Mouse (Mus musculus): ENCODE data around the gene Cxcl17. TPM values are rescaled to one million over a fixed set of nuclear protein-coding genes. Genes with fewer than 3 reads are reported as not detected.
"Not testable (repeated sequence)": the region's sequence is repeated elsewhere in the genome, so short reads cannot be mapped to it uniquely, and the experiment has no call there.

Gene Cxcl17
- polyA plus RNA-seq (2012; rRNA removed) = 41.1 and 48.0 TPM in 2 replicates

DNA sequence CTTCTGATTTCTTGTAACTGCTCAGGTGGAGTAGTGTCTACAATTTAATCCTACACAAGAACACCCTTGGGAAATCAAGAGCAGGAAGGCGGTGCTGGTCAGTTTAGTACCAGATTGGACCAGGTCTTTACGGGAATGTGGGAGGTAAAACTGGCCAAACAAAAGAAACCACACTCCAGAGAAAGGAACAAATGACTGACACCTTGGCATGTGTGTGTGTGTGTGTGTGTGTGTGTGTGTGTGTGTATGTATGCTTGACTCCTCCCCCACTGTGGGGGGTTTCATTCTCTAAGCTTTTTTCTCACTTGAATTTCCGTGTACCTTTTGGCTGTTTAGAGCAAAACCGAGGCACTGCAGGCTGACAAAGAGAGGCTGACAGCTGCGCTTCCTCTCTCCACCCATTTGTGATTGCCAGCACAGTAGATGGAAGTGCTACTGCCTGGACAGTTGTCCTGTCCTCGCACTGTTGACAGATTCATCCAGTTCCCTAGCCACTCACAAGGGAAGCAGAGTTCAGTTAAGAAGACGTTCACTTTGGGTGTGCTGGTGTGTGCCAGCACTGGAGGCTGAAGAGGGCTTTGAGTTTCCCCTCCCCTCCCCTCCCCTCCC, at the start of gene Cxcl17:
Gene Cxcl17 (minus strand): TSS at position 54 of the 609 bp plus-strand sequence.
- 20% methylated on average over 7 of the region's 7 CpGs for WGBS
- no peak for DNase-seq
- H3K4me1 ChIP-seq (ENCODE audit: control insufficient read depth, insufficient read depth, low read length) = 0 out of 2 replicates have a peak, but pooled peaks cover 2% of the 10 kb centered on the region
- H3K4me3 ChIP-seq (replicated peaks; ENCODE audit: extremely low read depth, low read depth, low read length) = no peak within 1 kb of the TSS
- TF ChIP-seq POLR2A (IDR thresholded peaks at IDR 0.05; ENCODE audit: borderline replicate concordance, extremely low read depth, low read depth, low read length) = no peak
- no peak for TF ChIP-seq CTCF (IDR thresholded peaks at IDR 0.05; ENCODE audit: insufficient read depth, low read length)

DNA sequence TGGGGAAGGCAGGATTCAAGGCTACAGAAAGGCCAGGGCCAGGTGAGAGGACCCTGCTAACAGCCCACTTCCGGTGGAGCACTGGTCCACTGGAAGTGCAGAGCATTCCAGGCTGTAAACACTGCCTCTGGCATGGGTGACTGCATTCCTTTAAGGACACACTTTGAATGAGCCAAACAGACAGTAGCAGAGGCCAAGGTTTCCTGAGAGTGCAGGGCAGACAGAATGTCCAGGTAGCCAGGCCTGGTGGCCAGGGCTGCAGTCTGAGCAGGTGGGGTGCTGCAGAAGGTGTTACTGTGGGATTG, 49.3 kb upstream of the Cxcl17 start:
- DNase-seq; H3K4me3 ChIP-seq (replicated peaks; ENCODE audit: extremely low read depth, low read depth, low read length); H3K4me1 ChIP-seq (ENCODE audit: control insufficient read depth, insufficient read depth, low read length): not testable (repeated sequence)
- no CpG with 5 or more reads among the region's 1 CpGs for WGBS

DNA sequence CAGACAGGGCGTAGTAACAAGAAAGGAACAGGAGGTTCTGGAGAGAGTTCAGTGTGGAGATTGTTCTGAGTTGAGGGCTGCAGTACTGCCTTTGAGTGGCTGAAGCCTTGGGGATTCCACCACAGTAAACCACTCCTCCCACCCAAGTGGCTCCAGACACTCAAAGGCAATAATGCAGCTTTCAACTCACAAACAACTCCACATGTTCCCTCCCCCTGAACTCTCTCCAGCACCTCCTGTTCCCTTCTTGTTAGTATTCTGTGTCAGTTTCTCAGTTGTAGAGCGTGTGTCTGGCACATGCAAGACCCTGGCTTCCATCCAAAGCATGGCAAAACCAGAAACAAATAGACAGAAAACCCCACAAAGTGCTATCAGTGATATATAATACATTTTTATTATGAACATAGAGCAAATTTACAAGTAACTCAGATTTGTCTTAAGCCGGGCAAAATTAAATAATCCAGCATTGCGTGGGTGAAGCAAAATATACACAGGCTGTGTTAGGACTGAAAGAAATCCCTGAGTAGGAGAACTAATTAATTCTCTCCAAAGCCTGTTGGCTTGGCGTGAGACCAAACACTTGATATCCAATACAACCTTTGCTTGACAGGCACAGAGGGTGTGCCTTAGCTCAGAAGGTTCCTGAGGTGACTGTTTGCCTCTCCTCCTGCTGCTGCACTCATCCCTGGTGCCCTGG, 48.8 kb upstream of the Cxcl17 start:
- H3K4me3 ChIP-seq (replicated peaks; ENCODE audit: extremely low read depth, low read depth, low read length) = not testable (repeated sequence)

DNA sequence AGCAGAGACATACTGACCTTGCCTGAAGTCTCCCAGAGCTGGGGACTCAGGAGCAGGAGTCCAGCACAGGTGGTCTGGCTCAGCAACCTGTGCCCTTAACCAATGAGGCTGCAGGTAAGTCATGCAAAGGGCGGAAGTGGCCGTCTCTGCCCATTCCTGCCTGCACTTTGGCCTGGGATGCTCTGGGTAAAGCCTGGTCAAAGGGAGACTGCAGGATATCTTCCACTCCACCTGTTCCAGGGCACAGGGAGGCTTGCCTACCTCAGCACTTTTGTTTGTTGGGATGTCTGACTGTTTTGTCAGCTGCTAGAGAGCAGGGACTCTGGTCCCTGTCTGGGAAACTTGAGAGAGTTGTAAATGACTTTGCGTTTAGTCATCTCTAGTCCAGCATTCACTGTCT, 39.4 kb upstream of the Cxcl17 start:
- Histone ChIP-seq H3K4me1 (ENCODE audit: control insufficient read depth, insufficient read depth, low read length) (no peaks in the 10 kb centered on the region), H3K4me3 (replicated peaks; ENCODE audit: extremely low read depth, low read depth, low read length) (no peak overlapping the region)
- DNase-seq = no peak
- TF ChIP-seq POLR2A (IDR thresholded peaks at IDR 0.05; ENCODE audit: borderline replicate concordance, extremely low read depth, low read depth, low read length) (no peak), CTCF (IDR thresholded peaks at IDR 0.05; ENCODE audit: insufficient read depth, low read length) (no peak)
- 81% methylated on average over 3 of the region's 3 CpGs for WGBS

More for the DNA sequence above, 48.8 kb upstream of the Cxcl17 start:
- not testable (repeated sequence) for DNase-seq; H3K4me1 ChIP-seq (ENCODE audit: control insufficient read depth, insufficient read depth, low read length)
- WGBS = 55% methylated on average over 4 of the region's 5 CpGs

DNA sequence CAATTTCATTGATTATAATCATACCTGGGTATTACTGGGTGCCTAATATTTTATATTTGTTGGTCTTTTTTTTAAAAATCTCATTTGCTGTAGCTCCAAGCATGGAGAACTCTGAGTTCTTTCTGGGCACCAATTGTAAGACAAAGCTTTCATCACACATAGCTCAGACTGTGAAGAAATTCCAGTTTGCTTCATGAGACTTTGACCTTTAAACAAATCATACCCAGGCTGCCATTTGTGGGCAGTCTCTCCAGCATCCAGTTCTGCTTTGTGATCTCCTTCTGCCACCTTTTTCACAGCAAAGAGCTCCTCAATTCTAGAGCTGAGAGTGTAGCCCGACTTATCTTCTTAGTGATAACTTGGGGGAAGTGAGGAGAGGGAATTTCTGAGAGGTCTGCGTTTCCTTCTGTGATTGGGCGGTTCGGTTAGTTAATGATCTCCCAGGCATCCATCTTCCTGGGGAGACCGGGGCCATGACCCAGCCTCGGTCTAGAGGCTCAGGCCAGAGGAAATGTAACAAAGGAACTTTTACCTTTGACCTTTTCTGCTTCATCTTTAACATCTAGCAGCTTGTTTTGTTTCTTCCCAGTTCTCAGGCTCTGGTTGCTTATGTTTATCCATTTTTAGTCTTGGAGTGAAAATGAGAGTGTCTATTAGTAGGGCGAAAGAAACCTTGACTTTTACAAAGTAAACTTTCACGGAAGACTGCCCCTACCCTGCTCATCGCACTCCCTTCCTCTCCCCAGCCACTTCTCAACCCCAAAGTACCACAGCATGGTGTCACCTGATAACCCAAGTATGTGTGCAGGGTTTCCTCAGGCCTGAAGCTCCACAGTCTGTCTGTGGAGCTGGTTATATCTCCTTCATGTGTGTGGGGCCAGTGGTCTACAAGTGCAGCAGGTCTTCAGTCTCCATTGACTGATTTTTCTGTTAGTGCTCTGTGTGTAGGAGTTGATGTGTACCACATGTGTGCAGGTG, 37.5 kb upstream of the Cxcl17 start:
- Histone ChIP-seq H3K4me1 (ENCODE audit: control insufficient read depth, insufficient read depth, low read length) (no peaks in the 10 kb centered on the region), H3K4me3 (replicated peaks; ENCODE audit: extremely low read depth, low read depth, low read length) (no peak overlapping the region)
- TF ChIP-seq POLR2A (IDR thresholded peaks at IDR 0.05; ENCODE audit: borderline replicate concordance, extremely low read depth, low read depth, low read length) (no peak), CTCF (IDR thresholded peaks at IDR 0.05; ENCODE audit: insufficient read depth, low read length) (no peak)
- DNase-seq = no peak
- 35% methylated on average over 9 of the region's 9 CpGs for WGBS

DNA sequence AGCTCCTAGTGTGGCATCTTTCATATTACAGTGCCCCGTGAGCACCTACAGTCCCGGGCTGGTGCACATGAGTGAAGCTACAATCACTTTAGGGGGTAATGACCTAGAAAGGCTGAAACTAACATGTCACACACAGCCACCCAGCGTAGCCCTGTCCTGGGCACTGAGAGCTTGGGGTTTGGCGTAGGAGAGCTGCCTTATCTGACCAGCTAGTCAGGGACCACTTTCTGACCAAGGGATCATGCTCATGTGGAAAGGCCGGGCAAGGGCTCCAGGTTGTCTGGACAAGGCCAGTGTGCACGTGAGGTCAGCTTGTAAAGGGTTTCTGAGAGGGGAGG, 28.1 kb upstream of the Cxcl17 start:
- WGBS = 69% methylated on average over 6 of the region's 6 CpGs
- no peak for DNase-seq
- TF ChIP-seq POLR2A (IDR thresholded peaks at IDR 0.05; ENCODE audit: borderline replicate concordance, extremely low read depth, low read depth, low read length) (no peak), CTCF (IDR thresholded peaks at IDR 0.05; ENCODE audit: insufficient read depth, low read length) (no peak)

DNA sequence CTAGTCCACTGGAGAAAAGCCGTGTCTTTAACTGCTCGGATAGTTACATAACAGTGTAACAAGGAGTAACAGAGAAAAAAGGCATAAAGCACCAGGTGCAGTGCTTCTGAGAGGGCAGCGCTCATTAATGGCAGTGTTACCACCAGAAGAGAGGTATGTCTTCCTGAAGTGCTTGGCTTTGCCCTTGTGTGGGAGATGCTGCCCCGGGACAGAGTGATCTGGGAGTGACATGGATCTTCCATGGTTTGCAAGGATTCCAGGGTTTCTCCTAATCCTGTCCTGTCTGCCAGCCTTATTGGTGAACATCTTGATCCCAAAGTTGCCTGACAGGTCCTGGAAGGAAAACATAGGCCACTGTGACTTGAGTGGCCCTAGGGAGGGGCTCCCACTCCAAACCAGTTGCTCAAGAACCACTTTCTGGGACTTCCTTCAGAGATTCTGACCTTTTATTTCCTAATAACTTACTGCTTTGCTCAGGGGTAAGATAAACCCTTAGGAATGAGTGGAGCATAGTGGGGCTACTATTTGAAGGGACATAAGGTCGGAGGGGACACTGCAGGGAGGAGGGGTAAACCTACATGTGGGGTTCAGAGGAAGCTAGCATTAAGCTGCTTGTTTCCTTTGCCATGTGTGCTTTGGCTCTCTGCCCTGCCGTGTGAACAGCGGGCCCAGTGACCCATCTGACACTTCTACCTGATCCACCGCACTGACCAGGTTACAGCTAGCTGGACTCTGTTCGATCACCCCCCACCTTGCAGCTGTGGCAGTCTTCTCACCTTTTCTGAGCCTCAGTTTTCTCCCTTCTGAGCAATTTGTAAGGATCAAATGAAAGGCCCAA, 27.5 kb upstream of the Cxcl17 start:
- no peak for TF ChIP-seq CTCF (IDR thresholded peaks at IDR 0.05; ENCODE audit: insufficient read depth, low read length)
- TF ChIP-seq POLR2A (IDR thresholded peaks at IDR 0.05; ENCODE audit: borderline replicate concordance, extremely low read depth, low read depth, low read length) = no peak
- WGBS = 61% methylated on average over 9 of the region's 9 CpGs
- Histone ChIP-seq H3K4me3 (replicated peaks; ENCODE audit: extremely low read depth, low read depth, low read length) (no peak overlapping the region), H3K4me1 (ENCODE audit: control insufficient read depth, insufficient read depth, low read length) (peaks cover 22% of the 10 kb centered on the region)
- DNase-seq = peak; percentile 56

More for the DNA sequence above, 28.1 kb upstream of the Cxcl17 start:
- Histone ChIP-seq H3K4me1 (ENCODE audit: control insufficient read depth, insufficient read depth, low read length) (peaks cover 19% of the 10 kb centered on the region), H3K4me3 (replicated peaks; ENCODE audit: extremely low read depth, low read depth, low read length) (no peak overlapping the region)

DNA sequence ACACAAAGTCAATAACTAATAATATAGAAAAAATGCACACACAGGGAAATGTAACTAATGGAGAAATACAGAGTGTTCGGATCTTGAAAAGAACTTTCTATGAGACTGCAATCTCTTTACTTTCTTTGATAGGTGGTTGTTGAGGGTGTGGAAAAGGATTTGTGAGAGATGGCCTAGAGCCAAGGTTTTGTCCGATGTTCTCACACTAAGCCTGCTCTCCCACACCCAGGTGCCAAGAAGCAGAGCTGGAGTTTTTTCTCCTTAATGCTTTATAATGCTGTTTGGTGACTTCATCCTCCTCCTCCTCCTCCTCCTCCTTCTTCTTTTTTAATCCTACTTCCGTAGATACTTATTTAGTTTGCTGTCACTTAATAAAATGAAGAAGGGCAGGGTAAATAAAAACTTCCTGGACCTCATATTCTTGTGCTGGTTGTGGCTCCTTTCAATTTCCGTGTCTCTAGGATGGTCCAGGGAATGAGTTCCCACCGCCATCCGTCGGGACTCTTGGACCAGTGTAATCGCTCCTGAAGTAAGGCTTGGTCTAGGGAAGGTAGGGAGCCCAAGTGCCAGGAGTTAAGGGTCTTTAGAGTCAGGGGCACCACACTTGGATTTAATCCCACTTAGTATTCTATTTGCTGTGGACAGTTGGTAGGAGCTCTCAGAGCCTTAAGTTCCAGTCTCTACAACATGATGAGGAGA, 26.6 kb upstream of the Cxcl17 start:
- TF ChIP-seq CTCF (IDR thresholded peaks at IDR 0.05; ENCODE audit: insufficient read depth, low read length) (no peak), POLR2A (IDR thresholded peaks at IDR 0.05; ENCODE audit: borderline replicate concordance, extremely low read depth, low read depth, low read length) (no peak)
- 39% methylated on average over 8 of the region's 8 CpGs for WGBS
- Histone ChIP-seq H3K4me3 (replicated peaks; ENCODE audit: extremely low read depth, low read depth, low read length) (no peak overlapping the region), H3K4me1 (ENCODE audit: control insufficient read depth, insufficient read depth, low read length) (peaks cover 31% of the 10 kb centered on the region)
- DNase-seq = no peak

DNA sequence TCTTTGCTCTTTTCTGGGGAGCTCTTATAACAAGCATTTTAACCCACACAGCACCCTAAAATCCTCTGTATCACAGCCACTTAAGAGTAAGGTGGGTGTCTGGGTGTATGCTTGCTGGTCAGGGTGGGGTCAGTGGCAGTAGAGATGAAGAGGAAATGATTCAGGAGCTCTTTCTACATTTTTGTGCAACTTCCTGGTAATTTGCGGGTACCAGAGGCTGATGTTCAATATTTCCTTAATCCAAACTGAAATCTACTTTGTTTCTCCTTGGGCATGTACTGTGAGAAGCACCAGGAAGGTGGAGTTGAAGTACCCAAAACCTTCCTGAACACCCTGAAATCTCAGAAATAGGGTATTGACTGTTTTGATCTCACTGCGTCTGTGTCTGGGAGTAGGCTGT, 24.0 kb upstream of the Cxcl17 start:
- TF ChIP-seq CTCF (IDR thresholded peaks at IDR 0.05; ENCODE audit: insufficient read depth, low read length) = no peak
- TF ChIP-seq POLR2A (IDR thresholded peaks at IDR 0.05; ENCODE audit: borderline replicate concordance, extremely low read depth, low read depth, low read length) = no peak
- peaks cover 41% of the 10 kb centered on the region for H3K4me1 ChIP-seq (ENCODE audit: control insufficient read depth, insufficient read depth, low read length)
- WGBS = 50% methylated on average over 2 of the region's 2 CpGs
- DNase-seq = no peak
- H3K4me3 ChIP-seq (replicated peaks; ENCODE audit: extremely low read depth, low read depth, low read length) = no peak overlapping the region
